Mouse (Mus musculus) heart, embryonic 12.5 days (tissue): ENCODE data around the gene Kif27. TPM values are rescaled to one million over a fixed set of nuclear protein-coding genes. Genes with fewer than 3 reads are reported as not detected.

Source experiments
- ATAC-seq: fragments of 200-750 bp; cut with Nextera tagmentation; 2 replicates; pipeline ENCODE4 v1.8.0; 2017; ENCODE audit warnings: moderate TSS enrichment, moderate library complexity; ENCODE audit not compliant: insufficient number of reproducible peaks, low FRiP score
- H3K27ac ChIP-seq: fragments of 300-500 bp; sonication (generic); 2 replicates; pipeline ENCODE4 v1.5.1; 2016; ENCODE audit warnings: mild to moderate bottlenecking, moderate library complexity; ENCODE audit not compliant: poor library complexity, severe bottlenecking
- H3K27me3 ChIP-seq: fragments of 300-500 bp; sonication (generic); replicated peaks from 2 replicates; pipeline ENCODE4 v1.6.1; 2016; ENCODE audit warnings: mild to moderate bottlenecking, moderate library complexity
- H3K36me3 ChIP-seq: fragments of 300-500 bp; sonication (generic); 2 replicates; pipeline ENCODE4 v1.6.1; 2016; ENCODE audit warnings: mild to moderate bottlenecking, moderate library complexity
- H3K4me1 ChIP-seq: fragments of 300-500 bp; sonication (generic); replicated peaks from 2 replicates; pipeline ENCODE4 v1.6.1; 2016; ENCODE audit warnings: mild to moderate bottlenecking
- H3K4me2 ChIP-seq: fragments of 300-500 bp; sonication (generic); 2 replicates; pipeline ENCODE4 v1.6.1; 2016; ENCODE audit warnings: mild to moderate bottlenecking, moderate library complexity
- H3K4me3 ChIP-seq: fragments of 300-500 bp; sonication (generic); 2 replicates; pipeline ENCODE4 v1.5.1; 2016; ENCODE audit warnings: mild to moderate bottlenecking
- H3K9ac ChIP-seq: fragments of 300-500 bp; sonication (generic); 2 replicates; pipeline ENCODE4 v1.6.1; 2016; ENCODE audit warnings: mild to moderate bottlenecking, moderate library complexity
- H3K9me3 ChIP-seq: fragments of 300-500 bp; sonication (generic); replicated peaks from 2 replicates; pipeline ENCODE4 v1.6.1; 2016; ENCODE audit warnings: mild to moderate bottlenecking, moderate library complexity
- WGBS: fragments of 180-500 bp; shearing (Covaris S2); methylation state at CpG from one replicate; pipeline ENCODE4 v1.1.7; 2016; 5-methylcytosine and 5-hydroxymethylcytosine counted together
- polyA plus RNA-seq: library from polyadenylated mRNA; unstranded; fragments of >200 nt; fragmentation: Nextera tagmentation; extraction: Ambion mirVana; gene quantifications from 2 replicates; pipeline ENCODE4 v1.2.1, GENCODE M21; 2016

Gene Kif27
- polyA plus RNA-seq, 1 experiment from 2014 or later = 0.40 TPM

DNA sequence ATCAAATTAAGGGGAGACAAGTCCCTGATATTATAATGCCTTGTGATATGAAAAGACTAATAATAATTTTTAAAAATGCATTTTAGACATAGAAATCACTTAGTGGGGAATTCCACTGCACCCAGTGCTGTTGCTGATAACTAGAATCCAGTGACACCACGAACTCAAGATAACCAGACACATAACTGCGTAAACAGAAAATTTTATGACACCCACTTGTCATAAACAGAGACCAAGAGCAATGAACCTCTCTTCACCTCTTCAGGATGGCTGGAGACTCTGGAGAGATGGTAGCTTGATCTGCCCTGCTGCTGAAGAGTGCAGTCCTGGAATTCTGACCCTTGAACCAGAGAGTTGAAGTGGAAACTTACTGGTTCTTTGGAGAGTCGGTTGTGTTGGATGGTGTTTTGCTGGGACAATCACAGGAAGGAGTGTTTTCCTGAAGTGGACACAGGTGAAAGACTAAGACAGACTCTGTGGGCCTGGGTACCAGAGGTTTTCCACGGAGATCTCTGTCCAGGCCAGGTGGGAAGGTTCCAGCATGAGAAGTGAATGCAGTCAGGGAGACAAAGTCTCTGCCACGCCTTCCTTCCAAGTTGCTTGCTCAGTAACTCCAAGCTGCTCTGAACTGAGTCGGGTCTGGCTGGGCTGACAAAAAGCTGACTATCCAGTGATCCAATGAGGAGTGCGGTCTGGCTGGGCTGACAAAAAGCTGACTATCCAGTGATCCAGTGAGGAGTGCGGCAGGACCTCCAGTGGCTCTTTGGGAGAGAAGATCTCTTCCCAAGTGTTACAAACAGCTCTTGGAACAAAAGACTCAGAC, 5.6 kb upstream of the Kif27 start:
- Histone ChIP-seq H3K4me2 (no peak overlapping the region), H3K27ac (no peak overlapping the region), H3K9me3 (0 out of 2 replicates have a peak, but pooled peaks cover 10% of the 10 kb centered on the region), H3K4me3 (no peak overlapping the region), H3K27me3 (no peaks in the 10 kb centered on the region), H3K9ac (0 out of 2 replicates have a peak overlapping the region, but pooled peaks have one; percentile 3), H3K36me3 (no peaks in the 10 kb centered on the region), H3K4me1 (no peaks in the 10 kb centered on the region)
- ATAC-seq = no peak
- WGBS = 73% methylated on average over 8 of the region's 8 CpGs

DNA sequence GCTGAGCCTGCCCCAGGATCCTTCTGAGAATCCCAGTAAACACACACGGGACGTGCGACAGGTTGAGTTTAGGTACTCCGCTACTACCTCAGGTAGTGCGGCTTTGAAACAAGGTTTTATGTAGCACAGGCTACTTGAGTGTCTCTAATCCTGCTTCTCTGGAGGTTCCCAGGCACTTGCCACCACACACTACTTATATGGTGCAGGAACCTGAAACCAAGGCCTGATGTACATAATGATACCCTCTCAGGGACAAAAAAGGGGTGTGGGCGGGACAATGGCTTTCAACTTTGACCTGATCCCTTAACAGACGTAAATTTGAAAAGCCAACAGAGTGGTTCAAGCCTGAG, 357 bp upstream of the Kif27 start:
- 7% methylated on average over 7 of the region's 7 CpGs for WGBS

DNA sequence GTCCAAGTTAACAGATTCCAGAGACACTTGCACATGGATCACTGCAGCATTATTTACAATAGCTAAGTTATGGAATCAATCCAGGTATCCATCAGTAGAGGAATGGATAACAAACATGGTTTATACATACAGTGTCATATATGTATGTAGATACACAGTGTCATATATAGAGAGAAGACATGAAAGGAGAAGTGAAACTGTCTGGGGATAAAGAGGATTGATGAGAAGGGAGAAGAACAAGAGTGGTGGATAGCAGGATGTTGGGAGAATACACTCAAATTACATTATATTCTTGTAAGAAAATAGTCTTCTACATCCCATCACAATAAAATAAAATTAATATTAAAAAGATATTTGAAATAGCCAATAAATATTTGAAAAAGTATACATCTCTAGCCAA, 5.9 kb downstream of the Kif27 start:
- Histone ChIP-seq H3K4me1 (no peaks in the 10 kb centered on the region), H3K4me3 (no peak overlapping the region), H3K27ac (no peak overlapping the region), H3K27me3 (no peaks in the 10 kb centered on the region), H3K4me2 (no peak overlapping the region), H3K9me3 (no peaks in the 10 kb centered on the region), H3K9ac (no peak overlapping the region), H3K36me3 (no peaks in the 10 kb centered on the region)
- no peak for ATAC-seq

More for the DNA sequence above, 357 bp upstream of the Kif27 start:
- Histone ChIP-seq H3K27ac (no peak overlapping the region), H3K9ac (peak overlapping the region; percentile 52; the same call in 1 of the 2 replicates), H3K36me3 (no peaks in the 10 kb centered on the region), H3K27me3 (no peaks in the 10 kb centered on the region), H3K4me1 (no peaks in the 10 kb centered on the region), H3K4me2 (peak overlapping the region; percentile 94), H3K4me3 (peak overlapping the region; percentile 76), H3K9me3 (0 out of 2 replicates have a peak, but pooled peaks cover 10% of the 10 kb centered on the region)
- ATAC-seq = peak; percentile 56

- 42% methylated on average over 4 of the region's 4 CpGs for WGBS
Observed at GRCm38 (mm10) chr13:58350606-58351005, 8.3 kb downstream of the Kif27 start.

GRCm38 (mm10) chr13:58344505-58344904, 14.4 kb downstream of the Kif27 start:
- Histone ChIP-seq H3K27ac (no peak overlapping the region), H3K4me3 (no peak overlapping the region), H3K27me3 (no peaks in the 10 kb centered on the region), H3K9ac (no peak overlapping the region), H3K36me3 (no peaks in the 10 kb centered on the region), H3K4me1 (no peaks in the 10 kb centered on the region), H3K4me2 (no peak overlapping the region), H3K9me3 (0 out of 2 replicates have a peak, but pooled peaks cover 2% of the 10 kb centered on the region)
- WGBS = 85% methylated on average over 9 of the region's 9 CpGs
- no peak for ATAC-seq

More at GRCm38 (mm10) chr13:58350606-58351005, 8.3 kb downstream of the Kif27 start:
- H3K9ac ChIP-seq = no peak overlapping the region
- H3K36me3 ChIP-seq = no peaks in the 10 kb centered on the region
- no peaks in the 10 kb centered on the region for H3K27me3 ChIP-seq
- H3K9me3 ChIP-seq = 0 out of 2 replicates have a peak, but pooled peaks cover 2% of the 10 kb centered on the region
- no peaks in the 10 kb centered on the region for H3K4me1 ChIP-seq
- H3K27ac ChIP-seq = no peak overlapping the region
- H3K4me3 ChIP-seq = no peak overlapping the region
- no peak for ATAC-seq
- H3K4me2 ChIP-seq = no peak overlapping the region

GRCm38 (mm10) chr13:58337456-58337855, 21.5 kb downstream of the Kif27 start:
- Histone ChIP-seq H3K4me1 (no peaks in the 10 kb centered on the region), H3K9ac (no peak overlapping the region), H3K36me3 (no peaks in the 10 kb centered on the region), H3K27ac (no peak overlapping the region), H3K9me3 (peaks cover 5% of the 10 kb centered on the region; the same call in 1 of the 2 replicates), H3K27me3 (no peaks in the 10 kb centered on the region), H3K4me3 (no peak overlapping the region), H3K4me2 (no peak overlapping the region)
- 70% methylated on average over 12 of the region's 12 CpGs for WGBS
- no peak for ATAC-seq

DNA sequence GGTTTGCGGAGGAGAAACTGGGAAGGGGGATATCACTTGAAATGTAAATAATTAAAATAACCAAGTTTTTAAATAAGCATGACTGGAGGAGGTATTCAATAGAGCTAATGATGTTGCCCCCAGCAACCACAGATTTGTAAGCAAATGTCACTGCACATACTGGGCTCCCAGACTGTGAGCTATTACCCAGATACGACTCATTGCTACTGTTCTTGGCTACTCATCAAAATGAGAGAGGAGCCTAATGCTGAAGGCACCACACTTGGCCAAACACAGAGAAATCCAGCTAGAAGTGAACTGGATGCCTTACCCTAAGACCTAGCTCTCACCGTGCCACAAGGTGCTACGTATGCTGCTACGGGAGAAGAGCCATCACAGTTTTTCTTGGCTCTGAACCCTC, 24.8 kb downstream of the Kif27 start:
- Histone ChIP-seq H3K27ac (no peak overlapping the region), H3K9me3 (peaks cover 5% of the 10 kb centered on the region; the same call in 1 of the 2 replicates), H3K36me3 (no peaks in the 10 kb centered on the region), H3K9ac (no peak overlapping the region), H3K4me2 (no peak overlapping the region), H3K27me3 (no peaks in the 10 kb centered on the region), H3K4me1 (no peaks in the 10 kb centered on the region), H3K4me3 (no peak overlapping the region)
- 94% methylated on average over 5 of the region's 5 CpGs for WGBS
- no peak for ATAC-seq

DNA sequence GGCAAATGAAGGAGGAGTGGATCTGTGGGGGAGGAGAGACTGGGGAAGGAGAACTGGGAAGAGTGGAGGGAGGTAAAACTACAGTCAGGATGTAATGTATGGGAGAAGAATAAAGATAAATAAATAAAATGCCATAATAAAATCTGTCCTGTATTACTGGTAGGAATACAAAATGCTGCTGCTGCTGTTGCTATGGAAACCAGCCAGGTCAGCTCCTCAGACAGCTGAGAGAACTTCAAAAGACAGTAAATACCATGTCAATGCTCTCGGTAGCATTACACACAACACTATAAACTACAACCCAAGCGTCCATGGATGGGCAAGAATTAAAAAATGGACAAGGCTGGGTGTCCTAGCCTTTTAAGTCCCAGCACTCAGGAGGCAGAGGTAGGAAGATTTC, 41.2 kb downstream of the Kif27 start:
- Histone ChIP-seq H3K4me2 (no peak overlapping the region), H3K27me3 (peaks cover 3% of the 10 kb centered on the region; the same call in 1 of the 2 replicates)
- 72% methylated on average over 2 of the region's 2 CpGs for WGBS

GRCm38 (mm10) chr13:58314991-58315390, 43.9 kb downstream of the Kif27 start:
- peaks cover 3% of the 10 kb centered on the region; the same call in 1 of the 2 replicates for H3K4me1 ChIP-seq
- H3K9me3 ChIP-seq = no peaks in the 10 kb centered on the region
- H3K36me3 ChIP-seq = no peaks in the 10 kb centered on the region
- H3K4me3 ChIP-seq = no peak overlapping the region
- ATAC-seq = no peak
- no peak overlapping the region for H3K9ac ChIP-seq
- H3K4me2 ChIP-seq = no peak overlapping the region
- peaks cover 3% of the 10 kb centered on the region; the same call in 1 of the 2 replicates for H3K27me3 ChIP-seq
- no peak overlapping the region for H3K27ac ChIP-seq
- 47% methylated on average over 6 of the region's 6 CpGs for WGBS

More for the DNA sequence above, 41.2 kb downstream of the Kif27 start:
- Histone ChIP-seq H3K27ac (no peak overlapping the region), H3K36me3 (no peaks in the 10 kb centered on the region), H3K9ac (no peak overlapping the region), H3K4me3 (no peak overlapping the region), H3K4me1 (peaks cover 3% of the 10 kb centered on the region; the same call in 1 of the 2 replicates), H3K9me3 (0 out of 2 replicates have a peak, but pooled peaks cover 3% of the 10 kb centered on the region)
- ATAC-seq = no peak

DNA sequence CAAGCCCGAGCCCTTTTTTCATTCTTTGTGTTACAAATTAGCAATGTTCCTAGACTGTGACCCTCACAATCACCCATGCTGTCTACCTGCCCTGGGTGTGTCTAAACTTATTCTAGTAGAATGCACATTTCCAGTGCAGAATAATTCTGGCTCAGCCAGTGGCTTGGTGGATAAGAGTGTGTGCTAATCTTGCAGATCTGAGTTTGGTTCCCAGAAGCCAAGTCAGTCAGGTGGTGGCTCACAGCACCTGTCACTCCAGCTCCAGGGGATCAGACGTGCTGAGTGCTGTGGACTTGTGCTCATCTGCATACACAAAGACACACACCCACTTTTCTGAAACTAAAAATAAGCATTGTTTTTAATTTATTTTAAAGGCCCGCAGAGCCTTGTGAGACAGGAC, 45.2 kb downstream of the Kif27 start:
- H3K4me3 ChIP-seq = no peak overlapping the region
- WGBS = 71% methylated on average over 3 of the region's 3 CpGs
- H3K36me3 ChIP-seq = no peaks in the 10 kb centered on the region
- H3K4me1 ChIP-seq = peaks cover 3% of the 10 kb centered on the region; the same call in 1 of the 2 replicates
- H3K4me2 ChIP-seq = no peak overlapping the region
- H3K9me3 ChIP-seq = no peaks in the 10 kb centered on the region
- H3K27me3 ChIP-seq = peaks cover 3% of the 10 kb centered on the region; the same call in 1 of the 2 replicates
- ATAC-seq = no peak
- no peak overlapping the region for H3K9ac ChIP-seq
- H3K27ac ChIP-seq = no peak overlapping the region

GRCm38 (mm10) chr13:58311351-58311750, 47.6 kb downstream of the Kif27 start:
- Histone ChIP-seq H3K4me3 (no peak overlapping the region), H3K4me1 (peaks cover 3% of the 10 kb centered on the region; the same call in 1 of the 2 replicates), H3K4me2 (no peak overlapping the region), H3K9ac (no peak overlapping the region), H3K27ac (no peak overlapping the region), H3K27me3 (peaks cover 3% of the 10 kb centered on the region; the same call in 1 of the 2 replicates), H3K9me3 (no peaks in the 10 kb centered on the region), H3K36me3 (no peaks in the 10 kb centered on the region)
- WGBS = 43% methylated on average over 3 of the region's 3 CpGs
- no peak for ATAC-seq
